Mouse (Mus musculus) MEL (cell line): ENCODE results near the gene BC029722.

Experiments used
- CTCF ChIP-seq, 3 experiments: IDR thresholded peaks in 2 of 3; conservative IDR thresholded peaks in 1 of 3; 2 replicates each; pipeline ENCODE4 v1.5.1; 2011 to 2012; ENCODE audit warnings: low read length in 3 of 3, low read depth in 2 of 3, mild to moderate bottlenecking in 2 of 3, improper control_type of control experiment in 1 of 3, inconsistent platforms in 1 of 3, mixed read lengths in 1 of 3, moderate library complexity in 1 of 3; ENCODE audit not compliant: control insufficient read depth in 1 of 3, insufficient read depth in 1 of 3, poor library complexity in 1 of 3, severe bottlenecking in 1 of 3
- ELF1 ChIP-seq: IDR thresholded peaks from 2 replicates; pipeline ENCODE4 v1.6.1; 2014; ENCODE audit warnings: low read depth, mild to moderate bottlenecking, inconsistent platforms, low read length, improper control_type of control experiment, moderate library complexity
- EP300 ChIP-seq, 2 experiments: IDR thresholded peaks; 2 replicates each; pipeline ENCODE4 v1.6.1; 2011; ENCODE audit warnings: improper control_type of control experiment in 2 of 2, low read length in 2 of 2, low read depth in 1 of 2, mild to moderate bottlenecking in 1 of 2
- GATA1 ChIP-seq: IDR thresholded peaks from 2 replicates; pipeline ENCODE4 v1.6.1; 2011; ENCODE audit warnings: low read depth, low read length, improper control_type of control experiment
- MAFK ChIP-seq: IDR thresholded peaks from 2 replicates; pipeline ENCODE4 v1.6.1; 2011; ENCODE audit warnings: low read depth, mild to moderate bottlenecking, low read length, improper control_type of control experiment, borderline replicate concordance
- POLR2A ChIP-seq, 2 experiments: IDR thresholded peaks; 2 replicates each; pipeline ENCODE4 v1.6.1; 2011 to 2012; ENCODE audit warnings: low read length in 2 of 2, mild to moderate bottlenecking in 2 of 2, control low read depth in 1 of 2, improper control_type of control experiment in 1 of 2, low read depth in 1 of 2, moderate library complexity in 1 of 2; ENCODE audit not compliant: control insufficient read depth in 1 of 2, insufficient read depth in 1 of 2, poor library complexity in 1 of 2
- TBP ChIP-seq: IDR thresholded peaks from 2 replicates; pipeline ENCODE4 v1.8.0; 2011; ENCODE audit warnings: low read depth, low read length, improper control_type of control experiment

GRCm38 (mm10) chr2:155779506-155779905, 39.7 kb downstream of the BC029722 start:
- TF ChIP-seq TBP (no peak), POLR2A (IDR thresholded peaks at IDR 0.05; ENCODE audit: control insufficient read depth in 1 of 2, insufficient read depth in 1 of 2, low read depth in 1 of 2, low read length in 2 of 2, poor library complexity in 1 of 2) (no peak), MAFK (no peak), GATA1 (no peak), EP300 (IDR thresholded peaks at IDR 0.05; ENCODE audit: low read depth in 1 of 2, low read length in 2 of 2) (no peak), ELF1 (no peak), CTCF (IDR thresholded peaks at IDR 0.05 in 2 of 3, conservative IDR thresholded peaks at IDR 0.05 in 1 of 3; ENCODE audit: control insufficient read depth in 1 of 3, insufficient read depth in 1 of 3, low read depth in 2 of 3, low read length in 3 of 3, poor library complexity in 1 of 3, severe bottlenecking in 1 of 3) (no peak)
